Mouse (Mus musculus) thymus, adult 18-20 months (tissue): ENCODE measurements around the gene Gm44579.

ENCODE experiments used
- DNase-seq, 2 experiments: peaks; one replicate each; pipeline ENCODE4 v3.0.0; 2022; ENCODE audit warnings: mixed read lengths in 2 of 2

Gene Gm44579

GRCm38 (mm10) chr15:98167645-98168621, 52.8 kb downstream of the Gm44579 start:
- peak; percentile 46 to 65 for DNase-seq

GRCm38 (mm10) chr15:98166963-98167644, 53.7 kb downstream of the Gm44579 start, which contains the start of gene Ccdc184:
Gene Ccdc184 (plus strand): TSS chr15:98167158.
- DNase-seq, result no peak

GRCm38 (mm10) chr15:98165525-98165924, 55.3 kb downstream of the Gm44579 start, which contains the start of gene Asb8:
Gene Asb8 (minus strand): TSS chr15:98165625.
- DNase-seq, result no peak

GRCm38 (mm10) chr15:98162561-98162960, 58.2 kb downstream of the Gm44579 start:
- DNase-seq, result no peak

GRCm38 (mm10) chr15:98161026-98161805, 59.6 kb downstream of the Gm44579 start:
- DNase-seq, result no peak

- DNase-seq, result no peak
These were observed 63.5 kb downstream of the Gm44579 start for GRCm38 (mm10) chr15:98157253-98157652.

GRCm38 (mm10) chr15:98155944-98156343, 64.8 kb downstream of the Gm44579 start:
- no peak for DNase-seq

- no peak for DNase-seq
These were observed 65.5 kb downstream of the Gm44579 start for GRCm38 (mm10) chr15:98155272-98155671.

GRCm38 (mm10) chr15:98154631-98155030, 66.1 kb downstream of the Gm44579 start:
- no peak for DNase-seq

GRCm38 (mm10) chr15:98154146-98154545, 66.6 kb downstream of the Gm44579 start:
- no peak for DNase-seq

GRCm38 (mm10) chr15:98153625-98154024, 67.2 kb downstream of the Gm44579 start:
- no peak for DNase-seq

GRCm38 (mm10) chr15:98152916-98153315, 67.9 kb downstream of the Gm44579 start:
- DNase-seq, result no peak

- no peak for DNase-seq
These were observed 71.6 kb downstream of the Gm44579 start for GRCm38 (mm10) chr15:98149166-98149602.

- DNase-seq, result no peak
These were observed 72.4 kb downstream of the Gm44579 start for GRCm38 (mm10) chr15:98148356-98148755.

GRCm38 (mm10) chr15:98145559-98146181, 75.1 kb downstream of the Gm44579 start:
- DNase-seq, result peak; percentile 84 to 88

- DNase-seq, result no peak
These were observed 75.8 kb downstream of the Gm44579 start for GRCm38 (mm10) chr15:98144861-98145507.

- no peak for DNase-seq
These were observed 78.3 kb downstream of the Gm44579 start for GRCm38 (mm10) chr15:98142515-98142914.

- DNase-seq, result no peak
These were observed 80.0 kb downstream of the Gm44579 start for GRCm38 (mm10) chr15:98140809-98141208.

- DNase-seq, result no peak
These were observed 81.0 kb downstream of the Gm44579 start for GRCm38 (mm10) chr15:98139763-98140162.

- no peak for DNase-seq
These were observed 83.9 kb downstream of the Gm44579 start for GRCm38 (mm10) chr15:98136871-98137270.
